Mouse (Mus musculus): ENCODE results near the gene Slc16a14.

- no peak for TF ChIP-seq EP300 (IDR thresholded peaks at IDR 0.05; ENCODE audit: low read length)
- TF ChIP-seq CTCF (conservative IDR thresholded peaks at IDR 0.05 in 1 of 2, IDR thresholded peaks at IDR 0.05 in 1 of 2; ENCODE audit: low read depth in 2 of 2, low read length in 2 of 2), result no peak
- no peak for TF ChIP-seq POLR2A (IDR thresholded peaks at IDR 0.05; ENCODE audit: low read depth, low read length)
- TF ChIP-seq ZNF384 (IDR thresholded peaks at IDR 0.05; ENCODE audit: low read depth, low read length), result no peak
- TF ChIP-seq MEF2A (IDR thresholded peaks at IDR 0.05; ENCODE audit: borderline replicate concordance, low read depth, low read length), result no peak
- no peak for TF ChIP-seq ELF1 (IDR thresholded peaks at IDR 0.05; ENCODE audit: low read depth, low read length)
- no peak for TF ChIP-seq ZKSCAN1 (IDR thresholded peaks at IDR 0.05; ENCODE audit: borderline replicate concordance, low read depth, low read length)
These were observed 16.1 kb downstream of the Slc16a14 start for GRCm38 (mm10) chr1:84918865-84919264.

All from CH12.LX (cell line).